Mouse (Mus musculus) embryo, embryonic 10.5 days (tissue): ENCODE results near the gene Tmem213.

Source experiments
- DNase-seq: peaks from one replicate; pipeline ENCODE4 v3.0.0-alpha.2; 2015; ENCODE audit warnings: low spot score

The Tmem213 gene

GRCm38 (mm10) chr6:38156204-38156603, 47.1 kb downstream of the Tmem213 start:
- no peak for DNase-seq

- no peak for DNase-seq
Measured at GRCm38 (mm10) chr6:38157925-38158324, 48.9 kb downstream of the Tmem213 start.

- no peak for DNase-seq
Measured at GRCm38 (mm10) chr6:38159576-38159975, 50.5 kb downstream of the Tmem213 start.

- peak; percentile 96 for DNase-seq
Measured at GRCm38 (mm10) chr6:38160102-38160501, 51.0 kb downstream of the Tmem213 start.

GRCm38 (mm10) chr6:38160556-38160955, 51.5 kb downstream of the Tmem213 start:
- no peak for DNase-seq

GRCm38 (mm10) chr6:38162825-38163504, 53.9 kb downstream of the Tmem213 start:
- peak; percentile 58 for DNase-seq

GRCm38 (mm10) chr6:38164705-38165104, 55.6 kb downstream of the Tmem213 start:
- DNase-seq = no peak

GRCm38 (mm10) chr6:38165385-38165784, 56.3 kb downstream of the Tmem213 start:
- peak; percentile 53 for DNase-seq
